Mouse (Mus musculus): ENCODE results near the gene Grap. TPM values are rescaled to one million over a fixed set of nuclear protein-coding genes. Genes with fewer than 3 reads are reported as not detected.

The Grap gene
- polyA plus RNA-seq, 1 experiment from 2014 or later, result 8.3 TPM

GRCm38 (mm10) chr11:61674839-61675159, 21.7 kb downstream of the Grap start:
- peak overlapping the region; percentile 5; the same call in 1 of the 2 replicates for H3K4me2 ChIP-seq
- 6% methylated on average over 8 of the region's 8 CpGs for WGBS
- peak overlapping the region; percentile 57; the same call in 1 of the 2 replicates for H3K27ac ChIP-seq
- H3K27me3 ChIP-seq, result no peaks in the 10 kb centered on the region; the same call in 1 of the 2 replicates
- no peaks in the 10 kb centered on the region for H3K36me3 ChIP-seq
- no peak overlapping the region for H3K9ac ChIP-seq
- peaks cover 36% of the 10 kb centered on the region for H3K4me1 ChIP-seq
- no peak for ATAC-seq (ENCODE audit: insufficient number of reproducible peaks, insufficient read depth, low FRiP score, low TSS enrichment, low read depth)
- no peak overlapping the region for H3K4me3 ChIP-seq
- H3K9me3 ChIP-seq, result no peaks in the 10 kb centered on the region

- H3K4me3 ChIP-seq, result no peak overlapping the region
- H3K27me3 ChIP-seq, result no peaks in the 10 kb centered on the region; the same call in 1 of the 2 replicates
- 34% methylated on average over 2 of the region's 2 CpGs for WGBS
- H3K36me3 ChIP-seq, result no peaks in the 10 kb centered on the region
- no peak for ATAC-seq (ENCODE audit: insufficient number of reproducible peaks, insufficient read depth, low FRiP score, low TSS enrichment, low read depth)
- peaks cover 36% of the 10 kb centered on the region for H3K4me1 ChIP-seq
- H3K27ac ChIP-seq, result peak overlapping the region; percentile 57; the same call in 1 of the 2 replicates
- no peak overlapping the region for H3K4me2 ChIP-seq
- no peak overlapping the region for H3K9ac ChIP-seq
- no peaks in the 10 kb centered on the region for H3K9me3 ChIP-seq
Measured at GRCm38 (mm10) chr11:61675332-61675731, 22.3 kb downstream of the Grap start.

- no peak for ATAC-seq (ENCODE audit: insufficient number of reproducible peaks, insufficient read depth, low FRiP score, low TSS enrichment, low read depth)
- Histone ChIP-seq H3K9ac (peak overlapping the region; percentile 57; the same call in 1 of the 2 replicates), H3K4me1 (peaks cover 36% of the 10 kb centered on the region), H3K27ac (peak overlapping the region; percentile 57), H3K36me3 (no peaks in the 10 kb centered on the region), H3K4me3 (no peak overlapping the region), H3K4me2 (peak overlapping the region; percentile 15; the same call in 1 of the 2 replicates), H3K27me3 (no peaks in the 10 kb centered on the region; the same call in 1 of the 2 replicates), H3K9me3 (no peaks in the 10 kb centered on the region)
- WGBS, result 16% methylated on average over 7 of the region's 7 CpGs
Measured at GRCm38 (mm10) chr11:61676216-61676854, 23.3 kb downstream of the Grap start.

GRCm38 (mm10) chr11:61677709-61678108, 24.6 kb downstream of the Grap start:
- no peak overlapping the region for H3K4me2 ChIP-seq
- no peaks in the 10 kb centered on the region for H3K36me3 ChIP-seq

GRCm38 (mm10) chr11:61679091-61679866, 26.2 kb downstream of the Grap start:
- Histone ChIP-seq H3K4me2 (no peak overlapping the region), H3K36me3 (no peaks in the 10 kb centered on the region), H3K9me3 (no peaks in the 10 kb centered on the region), H3K4me1 (peaks cover 42% of the 10 kb centered on the region), H3K27ac (no peak overlapping the region), H3K4me3 (no peak overlapping the region), H3K9ac (no peak overlapping the region), H3K27me3 (peaks cover 16% of the 10 kb centered on the region)
- ATAC-seq (ENCODE audit: insufficient number of reproducible peaks, insufficient read depth, low FRiP score, low TSS enrichment, low read depth), result no peak
- WGBS, result 50% methylated on average over 4 of the region's 4 CpGs

More at GRCm38 (mm10) chr11:61677709-61678108, 24.6 kb downstream of the Grap start:
- Histone ChIP-seq H3K9me3 (no peaks in the 10 kb centered on the region), H3K27ac (no peak overlapping the region), H3K27me3 (peaks cover under 1% of the 10 kb centered on the region; the same call in 1 of the 2 replicates), H3K9ac (no peak overlapping the region), H3K4me3 (no peak overlapping the region), H3K4me1 (peaks cover 36% of the 10 kb centered on the region)
- 80% methylated on average over 4 of the region's 4 CpGs for WGBS
- ATAC-seq (ENCODE audit: insufficient number of reproducible peaks, insufficient read depth, low FRiP score, low TSS enrichment, low read depth), result no peak

- peak; percentile 16; the same call in 1 of the 2 replicates for ATAC-seq (ENCODE audit: insufficient number of reproducible peaks, insufficient read depth, low FRiP score, low TSS enrichment, low read depth)
- Histone ChIP-seq H3K4me1 (peaks cover 28% of the 10 kb centered on the region), H3K9ac (peak within 1 kb of the TSS; percentile 64), H3K4me2 (peak within 1 kb of the TSS; percentile 75), H3K36me3 (no peaks in the 10 kb centered on the region), H3K27ac (no peak within 1 kb of the TSS), H3K27me3 (peaks cover 36% of the 10 kb centered on the region), H3K9me3 (no peaks in the 10 kb centered on the region), H3K4me3 (peak within 1 kb of the TSS; percentile 51)
- under 1% methylated on average over 76 of the region's 76 CpGs for WGBS
Measured at GRCm38 (mm10) chr11:61683907-61684731, 31.1 kb downstream of the Grap start, which contains the start of gene Fam83g. Gene Fam83g (plus strand): TSS chr11:61684091.

- Histone ChIP-seq H3K27ac (no peak overlapping the region), H3K9me3 (no peaks in the 10 kb centered on the region), H3K4me2 (peak overlapping the region; percentile 75), H3K4me1 (peaks cover 28% of the 10 kb centered on the region), H3K27me3 (peaks cover 36% of the 10 kb centered on the region), H3K36me3 (no peaks in the 10 kb centered on the region), H3K4me3 (peak overlapping the region; percentile 51), H3K9ac (peak overlapping the region; percentile 64; the same call in 1 of the 2 replicates)
- WGBS, result 73% methylated on average over 8 of the region's 8 CpGs
- ATAC-seq (ENCODE audit: insufficient number of reproducible peaks, insufficient read depth, low FRiP score, low TSS enrichment, low read depth), result no peak
Measured at GRCm38 (mm10) chr11:61685119-61685725, 32.2 kb downstream of the Grap start.

GRCm38 (mm10) chr11:61686141-61686540, 33.1 kb downstream of the Grap start:
- Histone ChIP-seq H3K27ac (no peak overlapping the region), H3K9ac (no peak overlapping the region), H3K4me2 (no peak overlapping the region), H3K4me3 (no peak overlapping the region), H3K4me1 (peaks cover 28% of the 10 kb centered on the region), H3K36me3 (no peaks in the 10 kb centered on the region), H3K27me3 (peaks cover 36% of the 10 kb centered on the region), H3K9me3 (no peaks in the 10 kb centered on the region)
- 48% methylated on average over 2 of the region's 2 CpGs for WGBS
- no peak for ATAC-seq (ENCODE audit: insufficient number of reproducible peaks, insufficient read depth, low FRiP score, low TSS enrichment, low read depth)

- no peaks in the 10 kb centered on the region for H3K36me3 ChIP-seq
- WGBS, result 36% methylated on average over 10 of the region's 10 CpGs
- peak overlapping the region; percentile 24; the same call in 1 of the 2 replicates for H3K27ac ChIP-seq
Measured at GRCm38 (mm10) chr11:61686906-61687453, 33.9 kb downstream of the Grap start.

GRCm38 (mm10) chr11:61687595-61687994, 34.5 kb downstream of the Grap start:
- WGBS, result 33% methylated on average over 2 of the region's 2 CpGs
- Histone ChIP-seq H3K4me1 (peaks cover 28% of the 10 kb centered on the region), H3K36me3 (no peaks in the 10 kb centered on the region), H3K4me2 (no peak overlapping the region), H3K9ac (no peak overlapping the region), H3K4me3 (no peak overlapping the region), H3K27ac (peak overlapping the region; percentile 24; the same call in 1 of the 2 replicates), H3K9me3 (no peaks in the 10 kb centered on the region), H3K27me3 (peaks cover 36% of the 10 kb centered on the region)
- ATAC-seq (ENCODE audit: insufficient number of reproducible peaks, insufficient read depth, low FRiP score, low TSS enrichment, low read depth), result no peak

More at GRCm38 (mm10) chr11:61686906-61687453, 33.9 kb downstream of the Grap start:
- Histone ChIP-seq H3K9ac (no peak overlapping the region), H3K27me3 (peaks cover 36% of the 10 kb centered on the region), H3K4me1 (peaks cover 28% of the 10 kb centered on the region), H3K4me2 (0 out of 2 replicates have a peak overlapping the region, but pooled peaks have one; percentile 5), H3K4me3 (no peak overlapping the region), H3K9me3 (no peaks in the 10 kb centered on the region)
- ATAC-seq (ENCODE audit: insufficient number of reproducible peaks, insufficient read depth, low FRiP score, low TSS enrichment, low read depth), result no peak

All from embryonic facial prominence, embryonic 13.5 days (tissue).